Mouse (Mus musculus) kidney, embryonic 16.5 days (tissue): ENCODE measurements around the gene Wipf1. TPM values are rescaled to one million over a fixed set of nuclear protein-coding genes. Genes with fewer than 3 reads are reported as not detected.

ENCODE experiments used
- ATAC-seq: fragments of 200-750 bp; cut with Nextera tagmentation; 2 replicates; pipeline ENCODE4 v1.8.0; 2017; ENCODE audit warnings: moderate TSS enrichment; ENCODE audit not compliant: low FRiP score, low TSS enrichment
- H3K27ac ChIP-seq: fragments of 300-500 bp; sonication (generic); 2 replicates; pipeline ENCODE4 v1.5.1; 2014; ENCODE audit warnings: low read length
- H3K27me3 ChIP-seq: fragments of 300-500 bp; sonication (generic); 2 replicates; pipeline ENCODE4 v1.6.1; 2014; ENCODE audit warnings: low read length, control low read depth, mixed read lengths; ENCODE audit not compliant: insufficient read depth
- H3K36me3 ChIP-seq: fragments of 300-500 bp; sonication (generic); 2 replicates; pipeline ENCODE4 v1.6.1; 2014; ENCODE audit warnings: low read length, control low read depth, mixed read lengths; ENCODE audit not compliant: insufficient read depth
- H3K4me1 ChIP-seq: fragments of 300-500 bp; sonication (generic); 2 replicates; pipeline ENCODE4 v1.6.1; 2014; ENCODE audit warnings: low read length, control low read depth, mixed read lengths; ENCODE audit not compliant: insufficient read depth
- H3K4me2 ChIP-seq: fragments of 300-500 bp; sonication (generic); replicated peaks from 2 replicates; pipeline ENCODE4 v1.6.1; 2014; ENCODE audit warnings: low read depth, low read length
- H3K4me3 ChIP-seq: fragments of 300-500 bp; sonication (generic); 2 replicates; pipeline ENCODE4 v1.5.1; 2014; ENCODE audit warnings: mild to moderate bottlenecking, low read length
- H3K9ac ChIP-seq: fragments of 300-500 bp; sonication (generic); replicated peaks from 2 replicates; pipeline ENCODE4 v1.6.1; 2014; ENCODE audit warnings: low read length
- H3K9me3 ChIP-seq: fragments of 300-500 bp; sonication (generic); 2 replicates; pipeline ENCODE4 v1.6.1; 2016; ENCODE audit warnings: low read length, control low read depth
- WGBS: fragments of 180-500 bp; shearing (Covaris S2); extraction: QIAGEN DNeasy Blood & Tissue Kit; methylation state at CpG from one replicate; pipeline ENCODE4 v1.1.7; 2014; 5-methylcytosine and 5-hydroxymethylcytosine counted together
- polyA plus RNA-seq: library from polyadenylated mRNA; unstranded; fragments of >200 nt; fragmentation: Nextera tagmentation; extraction: Ambion mirVana; gene quantifications from 2 replicates; pipeline ENCODE4 v1.2.1, GENCODE M21; 2015

The Wipf1 gene
- polyA plus RNA-seq, 1 experiment from 2014 or later = 8.6 TPM

GRCm38 (mm10) chr2:73496944-73497343 lies 32.6 kb downstream of the Wipf1 start:
- ATAC-seq = no peak
- Histone ChIP-seq H3K9me3 (no peaks in the 10 kb centered on the region), H3K4me1 (peaks cover 19% of the 10 kb centered on the region), H3K4me2 (no peak overlapping the region), H3K36me3 (0 out of 2 replicates have a peak, but pooled peaks cover 6% of the 10 kb centered on the region), H3K4me3 (no peak overlapping the region), H3K27ac (no peak overlapping the region), H3K27me3 (no peaks in the 10 kb centered on the region), H3K9ac (no peak overlapping the region)
- 93% methylated on average over 9 of the region's 9 CpGs for WGBS

GRCm38 (mm10) chr2:73496329-73496685 lies 33.2 kb downstream of the Wipf1 start:
- no peak overlapping the region for H3K4me3 ChIP-seq
- peak overlapping the region; percentile 35; the same call in 1 of the 2 replicates for H3K4me2 ChIP-seq
- 0 out of 2 replicates have a peak overlapping the region, but pooled peaks have one; percentile 31 for H3K9ac ChIP-seq
- no peaks in the 10 kb centered on the region for H3K9me3 ChIP-seq
- H3K4me1 ChIP-seq = peaks cover 19% of the 10 kb centered on the region
- H3K27ac ChIP-seq = peak overlapping the region; percentile 77
- no peaks in the 10 kb centered on the region for H3K27me3 ChIP-seq
- 0 out of 2 replicates have a peak, but pooled peaks cover 6% of the 10 kb centered on the region for H3K36me3 ChIP-seq
- WGBS = 41% methylated on average over 4 of the region's 4 CpGs
- peak; percentile 58 for ATAC-seq

GRCm38 (mm10) chr2:73495617-73496328 lies 33.8 kb downstream of the Wipf1 start:
- H3K9me3 ChIP-seq = no peaks in the 10 kb centered on the region
- peak; percentile 40; the same call in 1 of the 2 replicates for ATAC-seq
- no peaks in the 10 kb centered on the region for H3K27me3 ChIP-seq
- WGBS = 15% methylated on average over 16 of the region's 16 CpGs
- H3K9ac ChIP-seq = 0 out of 2 replicates have a peak overlapping the region, but pooled peaks have one; percentile 31
- H3K4me3 ChIP-seq = no peak overlapping the region
- H3K27ac ChIP-seq = peak overlapping the region; percentile 77
- H3K4me2 ChIP-seq = peak overlapping the region; percentile 35
- peaks cover 22% of the 10 kb centered on the region for H3K4me1 ChIP-seq
- 0 out of 2 replicates have a peak, but pooled peaks cover 3% of the 10 kb centered on the region for H3K36me3 ChIP-seq

GRCm38 (mm10) chr2:73493517-73493916 lies 36.0 kb downstream of the Wipf1 start:
- Histone ChIP-seq H3K36me3 (no peaks in the 10 kb centered on the region), H3K4me2 (no peak overlapping the region), H3K4me1 (peaks cover 28% of the 10 kb centered on the region), H3K9me3 (no peaks in the 10 kb centered on the region), H3K9ac (no peak overlapping the region), H3K4me3 (no peak overlapping the region), H3K27me3 (no peaks in the 10 kb centered on the region), H3K27ac (no peak overlapping the region)
- ATAC-seq = no peak
- 73% methylated on average over 3 of the region's 3 CpGs for WGBS

- ATAC-seq = no peak
- Histone ChIP-seq H3K36me3 (no peaks in the 10 kb centered on the region), H3K4me3 (no peak overlapping the region), H3K4me2 (no peak overlapping the region), H3K9me3 (no peaks in the 10 kb centered on the region), H3K27me3 (no peaks in the 10 kb centered on the region), H3K9ac (no peak overlapping the region), H3K27ac (0 out of 2 replicates have a peak overlapping the region, but pooled peaks have one; percentile 17), H3K4me1 (peaks cover 27% of the 10 kb centered on the region)
- 50% methylated on average over 9 of the region's 9 CpGs for WGBS
Measured at GRCm38 (mm10) chr2:73491442-73492241, 37.9 kb downstream of the Wipf1 start.

GRCm38 (mm10) chr2:73490466-73490865 lies 39.1 kb downstream of the Wipf1 start:
- Histone ChIP-seq H3K36me3 (no peaks in the 10 kb centered on the region), H3K27me3 (no peaks in the 10 kb centered on the region), H3K4me1 (peaks cover 17% of the 10 kb centered on the region), H3K9ac (no peak overlapping the region), H3K27ac (peak overlapping the region; percentile 21; the same call in 1 of the 2 replicates), H3K9me3 (no peaks in the 10 kb centered on the region), H3K4me2 (no peak overlapping the region), H3K4me3 (no peak overlapping the region)
- 56% methylated on average over 1 of the region's 1 CpGs for WGBS
- ATAC-seq = 0 out of 2 replicates have a peak, but pooled peaks have one; percentile 31

GRCm38 (mm10) chr2:73486120-73486601 lies 43.4 kb downstream of the Wipf1 start:
- Histone ChIP-seq H3K9ac (no peak overlapping the region), H3K4me1 (peaks cover 17% of the 10 kb centered on the region), H3K36me3 (no peaks in the 10 kb centered on the region), H3K4me2 (peak overlapping the region; percentile 26), H3K4me3 (no peak overlapping the region), H3K27ac (peak overlapping the region; percentile 64; the same call in 1 of the 2 replicates), H3K27me3 (no peaks in the 10 kb centered on the region), H3K9me3 (no peaks in the 10 kb centered on the region)
- no peak; the same call in 1 of the 2 replicates for ATAC-seq
- 78% methylated on average over 8 of the region's 8 CpGs for WGBS

- ATAC-seq = no peak
- Histone ChIP-seq H3K36me3 (no peaks in the 10 kb centered on the region), H3K4me2 (peak overlapping the region; percentile 39), H3K4me1 (peaks cover 12% of the 10 kb centered on the region), H3K27me3 (no peaks in the 10 kb centered on the region), H3K9ac (no peak overlapping the region; the same call in none of the 2 replicates), H3K27ac (peak overlapping the region; percentile 64), H3K9me3 (no peaks in the 10 kb centered on the region), H3K4me3 (peak overlapping the region; percentile 32)
- 56% methylated on average over 26 of the region's 26 CpGs for WGBS
Measured at GRCm38 (mm10) chr2:73485236-73486119, 44.1 kb downstream of the Wipf1 start.
